Mouse (Mus musculus) stomach, postnatal 0 days (tissue): ENCODE measurements around the gene Tnrc18.

ENCODE experiments used
- CTCF ChIP-seq: IDR thresholded peaks from 2 replicates; pipeline ENCODE4 v1.5.1; 2016; ENCODE audit warnings: antibody characterized with exemption, low read depth, mild to moderate bottlenecking, moderate library complexity
- EP300 ChIP-seq: optimal IDR thresholded peaks from 2 replicates; pipeline ENCODE3; 2016; ENCODE audit warnings: antibody characterized with exemption

- TF ChIP-seq CTCF = no peak
- TF ChIP-seq EP300 = no peak
These were observed 139.3 kb downstream of the Tnrc18 start for GRCm38 (mm10) chr5:142678141-142678571.
